Mouse (Mus musculus) cerebellum, adult 11 months (tissue): ENCODE measurements around the gene Zmynd11.

Experiments
- DNase-seq: peaks from one replicate; pipeline ENCODE4 v3.0.0; 2022

Zmynd11 gene

DNA sequence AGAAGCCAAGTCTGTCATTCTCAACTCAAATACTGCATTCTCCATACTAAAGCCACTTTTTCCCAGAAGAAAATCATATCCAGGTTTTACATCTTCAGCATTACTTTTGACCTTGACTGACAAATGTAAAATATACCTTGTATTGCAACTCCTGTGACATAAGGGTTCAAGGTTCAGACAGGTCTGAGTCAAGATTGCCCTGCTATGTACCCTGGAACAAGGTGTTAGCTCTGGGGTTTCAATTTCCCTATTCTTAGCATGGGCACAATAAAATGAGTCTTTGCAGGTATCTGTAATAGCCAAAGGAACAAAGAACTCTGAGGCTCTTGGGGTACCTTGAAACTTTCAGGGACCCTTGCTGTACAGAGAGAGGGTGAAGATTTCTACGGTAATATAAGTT, 115.2 kb downstream of the Zmynd11 start:
- no peak for DNase-seq

DNA sequence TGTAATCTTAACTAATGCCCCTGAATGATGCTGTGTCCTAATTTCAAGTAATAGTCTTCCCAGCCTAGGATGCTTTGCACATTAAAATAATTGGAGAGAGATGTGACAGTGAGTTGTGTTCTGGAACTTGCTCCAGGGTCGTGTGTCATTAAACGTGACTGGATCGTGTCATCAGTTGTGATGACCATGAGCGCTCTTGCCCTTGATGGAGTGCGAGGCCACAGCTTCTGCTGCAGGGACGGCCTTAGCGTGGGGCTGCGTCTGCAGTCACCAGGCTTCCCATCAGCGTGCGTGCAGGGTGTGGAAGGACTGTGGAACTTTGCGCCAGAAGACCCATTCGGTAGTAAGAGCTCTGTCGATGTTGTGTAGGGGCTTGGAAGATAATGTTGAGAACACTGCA, 116.4 kb downstream of the Zmynd11 start:
- no peak for DNase-seq

DNA sequence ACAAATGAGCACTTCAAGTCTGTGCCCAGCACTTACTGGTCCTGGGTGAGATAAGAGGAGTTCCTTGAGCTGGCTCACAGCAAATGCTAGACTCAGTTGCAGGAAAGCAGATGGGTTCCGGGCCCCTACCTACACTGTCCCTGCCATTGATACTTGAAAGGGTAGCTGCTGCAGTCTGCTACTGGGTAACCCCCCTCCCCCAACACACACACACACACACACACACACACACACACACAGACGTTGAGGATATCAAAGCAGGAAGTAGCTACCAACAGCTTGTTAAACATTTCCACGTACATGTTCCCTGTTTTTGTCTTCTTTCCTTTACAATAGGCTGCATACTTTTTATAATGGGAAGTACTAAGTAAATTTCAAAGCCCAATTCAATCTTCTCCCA, 127.2 kb downstream of the Zmynd11 start:
- DNase-seq: no peak

DNA sequence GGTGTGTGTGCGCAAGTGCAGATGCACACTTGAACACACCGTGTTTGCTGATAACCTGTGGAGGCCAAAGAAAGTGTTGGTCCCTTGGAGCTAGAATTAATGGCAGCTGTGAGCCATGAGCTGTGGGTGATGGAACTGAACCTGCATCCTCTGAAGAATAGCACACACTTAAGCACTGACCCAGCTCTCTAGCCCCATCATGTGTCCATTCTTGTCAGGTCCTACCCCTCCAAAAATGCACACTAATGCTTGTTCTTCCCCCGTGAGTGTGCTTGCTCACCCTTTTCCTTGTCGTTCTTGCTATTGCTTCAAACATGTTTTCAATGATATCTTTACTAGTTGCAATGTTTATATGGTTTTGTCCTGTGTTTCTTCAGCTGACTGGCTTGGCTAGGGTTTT, 128.6 kb downstream of the Zmynd11 start:
- DNase-seq: peak; percentile 4

DNA sequence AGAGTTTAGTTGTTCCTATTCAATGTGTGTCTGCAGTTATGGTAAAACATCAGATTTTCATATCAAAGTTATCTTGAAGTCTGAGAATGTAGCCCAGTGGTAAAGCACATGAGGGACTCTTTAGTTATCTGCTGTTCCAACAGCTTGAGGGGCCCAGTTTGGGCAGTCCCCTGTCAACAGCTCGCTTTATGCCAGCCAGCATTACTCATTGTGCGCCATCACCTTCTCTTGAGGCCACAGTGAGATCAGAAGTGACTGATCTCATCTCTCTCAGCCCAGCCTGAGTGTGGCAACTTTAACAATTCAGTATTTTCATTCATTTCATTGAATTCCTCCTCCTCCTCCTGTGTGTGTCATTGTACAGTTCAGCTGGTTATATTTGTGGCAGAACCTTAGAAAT, 129.2 kb downstream of the Zmynd11 start:
- DNase-seq: no peak
